Mouse (Mus musculus) gastrocnemius, adult 18-20 months (tissue): ENCODE measurements around the gene Gm45208. TPM values are rescaled to one million over a fixed set of nuclear protein-coding genes. Genes with fewer than 3 reads are reported as not detected.
"Not testable (repeated sequence)": the region's sequence is repeated elsewhere in the genome, so short reads cannot be mapped to it uniquely, and the experiment has no call there.

Source experiments
- DNase-seq: peaks from one replicate; pipeline ENCODE4 v3.0.0; 2021; ENCODE audit warnings: low spot score
- total RNA-seq, 2 experiments: library from RNA; stranded (reverse); gene quantifications; 2 replicates each; pipeline ENCODE4 v1.2.3; 2021

Gm45208 gene
- total RNA-seq, 2 experiments from 2014 or later: 0.45 TPM; not detected in 1

- no peak for DNase-seq
These were observed 5.1 kb downstream of the Gm45208 start for GRCm38 (mm10) chrX:7727176-7727575.

GRCm38 (mm10) chrX:7728215-7728921, 6.3 kb downstream of the Gm45208 start, which contains the start of gene Praf2:
Gene Praf2 (plus strand): TSS chrX:7728439.
- peak; percentile 81 for DNase-seq

GRCm38 (mm10) chrX:7728922-7729265, 6.8 kb downstream of the Gm45208 start:
- DNase-seq: no peak

GRCm38 (mm10) chrX:7733571-7734156, 11.6 kb downstream of the Gm45208 start:
- peak; percentile 62 for DNase-seq

GRCm38 (mm10) chrX:7739336-7740081, 17.5 kb downstream of the Gm45208 start:
- DNase-seq: no peak

GRCm38 (mm10) chrX:7740082-7740819, 18.2 kb downstream of the Gm45208 start:
- DNase-seq: no peak

- no peak for DNase-seq
These were observed 19.1 kb downstream of the Gm45208 start for GRCm38 (mm10) chrX:7741103-7741502.

- no peak for DNase-seq
These were observed 21.4 kb downstream of the Gm45208 start for GRCm38 (mm10) chrX:7743470-7743869.

- no peak for DNase-seq
These were observed 22.9 kb downstream of the Gm45208 start for GRCm38 (mm10) chrX:7744940-7745339.

GRCm38 (mm10) chrX:7745429-7745828, 23.4 kb downstream of the Gm45208 start:
- DNase-seq: no peak

- no peak for DNase-seq
These were observed 28.5 kb downstream of the Gm45208 start, which contains the start of gene Ccdc120 for GRCm38 (mm10) chrX:7750432-7751116. Gene Ccdc120 (minus strand): TSS chrX:7750905.

- not testable (repeated sequence) for DNase-seq
These were observed 31.6 kb downstream of the Gm45208 start for GRCm38 (mm10) chrX:7753627-7754026.

- peak; percentile 93 for DNase-seq
These were observed 40.3 kb downstream of the Gm45208 start, which contains the start of gene Tfe3 for GRCm38 (mm10) chrX:7762137-7762920. Gene Tfe3 (plus strand): TSS chrX:7762560.

GRCm38 (mm10) chrX:7762921-7763197, 40.8 kb downstream of the Gm45208 start:
- DNase-seq: no peak

GRCm38 (mm10) chrX:7763631-7764393, 41.8 kb downstream of the Gm45208 start:
- no peak for DNase-seq

GRCm38 (mm10) chrX:7764657-7765280, 42.7 kb downstream of the Gm45208 start:
- DNase-seq: no peak

- no peak for DNase-seq
These were observed 43.2 kb downstream of the Gm45208 start for GRCm38 (mm10) chrX:7765281-7765670.

- peak; percentile 42 for DNase-seq
These were observed 43.7 kb downstream of the Gm45208 start for GRCm38 (mm10) chrX:7765764-7766163.

GRCm38 (mm10) chrX:7769302-7770017, 47.4 kb downstream of the Gm45208 start:
- DNase-seq: no peak
